Mouse (Mus musculus) brown adipose tissue, adult 24 weeks (tissue): ENCODE measurements around the gene Ccl20. TPM values are rescaled to one million over a fixed set of nuclear protein-coding genes. Genes with fewer than 3 reads are reported as not detected.

ENCODE experiments used
- H3K27ac ChIP-seq: fragments of 200-500 bp; replicated peaks from 2 replicates; pipeline ENCODE4 v1.5.1; 2012; ENCODE audit warnings: low read depth, mild to moderate bottlenecking, low read length
- H3K4me1 ChIP-seq: fragments of 200-500 bp; 2 replicates; pipeline ENCODE4 v1.6.1; 2012; ENCODE audit warnings: low read length, mixed read lengths; ENCODE audit not compliant: control insufficient read depth, insufficient read depth, insufficient read length
- H3K4me3 ChIP-seq: fragments of 200-500 bp; 2 replicates; pipeline ENCODE4 v1.5.1; 2012; ENCODE audit warnings: low read depth, mild to moderate bottlenecking, low read length, moderate library complexity; ENCODE audit not compliant: insufficient read depth
- polyA plus RNA-seq: library from polyadenylated mRNA; stranded (reverse); fragments of >200 nt; gene quantifications from 2 replicates; pipeline ENCODE4 v1.2.4, GENCODE M21; 2012; ENCODE audit not compliant: missing spikeins, insufficient read depth, insufficient read length

The Ccl20 gene
- polyA plus RNA-seq, 1 experiment: not detected

DNA sequence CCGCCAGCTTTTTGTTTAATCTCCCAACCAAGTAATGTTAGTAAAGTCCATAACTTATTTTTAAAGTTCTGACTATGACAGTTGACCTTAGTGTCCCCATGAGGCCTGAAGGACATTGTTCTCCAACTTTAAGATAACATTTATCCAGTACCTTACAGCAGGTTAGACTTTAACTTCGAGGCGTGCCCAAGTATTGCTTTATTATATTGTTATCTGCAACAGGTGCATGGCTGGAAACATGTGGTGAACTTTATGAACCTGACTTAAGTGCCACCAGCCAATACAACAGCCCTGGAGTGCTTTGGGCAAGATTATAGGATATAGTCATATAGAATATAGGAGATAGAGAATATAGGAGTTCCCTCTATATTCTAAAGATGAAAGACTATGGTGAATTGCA is 651 bp downstream of the Ccl20 start:
- Histone ChIP-seq H3K4me1 (no peaks in the 10 kb centered on the region), H3K4me3 (no peak overlapping the region), H3K27ac (no peak overlapping the region)

DNA sequence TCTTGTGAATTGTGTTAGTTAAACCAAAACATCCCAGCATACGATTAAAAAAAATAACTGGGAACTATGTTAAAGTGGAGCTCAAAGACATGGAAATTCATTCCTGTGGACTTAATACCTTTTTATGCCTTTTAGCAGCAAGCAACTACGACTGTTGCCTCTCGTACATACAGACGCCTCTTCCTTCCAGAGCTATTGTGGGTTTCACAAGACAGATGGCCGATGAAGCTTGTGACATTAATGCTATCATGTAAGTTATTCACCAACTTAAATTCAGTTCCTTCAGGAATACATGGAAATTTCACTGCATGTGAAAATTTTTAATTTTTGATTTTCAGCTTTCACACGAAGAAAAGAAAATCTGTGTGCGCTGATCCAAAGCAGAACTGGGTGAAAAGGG is 1.1 kb downstream of the Ccl20 start:
- Histone ChIP-seq H3K4me1 (no peaks in the 10 kb centered on the region), H3K27ac (no peak overlapping the region), H3K4me3 (no peak overlapping the region)

DNA sequence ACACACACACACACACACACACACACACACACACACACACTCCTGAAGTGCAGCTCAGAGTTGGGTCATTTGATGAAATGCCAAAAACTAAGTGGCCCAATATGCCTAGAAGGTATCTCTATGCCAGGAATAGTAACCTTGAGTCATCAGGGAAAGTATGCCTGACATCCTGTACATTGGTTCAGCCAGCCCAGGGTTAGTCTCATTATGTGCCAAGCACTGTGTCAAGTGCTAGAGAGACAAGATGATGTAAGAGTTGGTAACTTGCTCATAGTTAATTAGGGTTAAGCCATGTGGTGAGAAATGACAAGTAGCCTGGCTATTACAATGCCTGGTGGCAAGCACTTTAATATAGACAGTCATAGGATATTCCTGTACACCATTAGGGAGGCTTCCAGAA is 3.3 kb downstream of the Ccl20 start:
- no peak overlapping the region for H3K27ac ChIP-seq
- no peak overlapping the region for H3K4me3 ChIP-seq

DNA sequence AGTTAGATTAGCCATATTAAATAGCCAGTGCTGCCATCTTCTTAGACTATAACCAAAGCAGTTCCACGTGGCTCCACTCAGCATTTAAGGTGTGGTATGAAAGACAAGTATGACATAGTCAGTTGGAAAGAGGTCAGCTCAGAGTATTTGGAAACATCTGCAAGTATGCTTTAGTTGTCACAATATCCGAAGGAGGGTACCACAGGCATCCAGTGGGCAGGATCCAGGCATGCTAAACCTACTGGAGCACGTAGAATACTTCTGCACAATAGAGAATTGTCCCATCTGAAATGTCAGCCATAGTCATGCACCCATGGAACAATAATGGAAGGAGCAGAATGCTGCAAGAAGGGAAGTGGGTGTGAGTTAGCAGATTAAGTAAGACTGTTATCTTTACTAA is 3.7 kb downstream of the Ccl20 start:
- Histone ChIP-seq H3K4me1 (no peaks in the 10 kb centered on the region), H3K27ac (no peak overlapping the region), H3K4me3 (no peak overlapping the region)

More for the DNA sequence above, 3.3 kb downstream of the Ccl20 start:
- no peaks in the 10 kb centered on the region for H3K4me1 ChIP-seq

DNA sequence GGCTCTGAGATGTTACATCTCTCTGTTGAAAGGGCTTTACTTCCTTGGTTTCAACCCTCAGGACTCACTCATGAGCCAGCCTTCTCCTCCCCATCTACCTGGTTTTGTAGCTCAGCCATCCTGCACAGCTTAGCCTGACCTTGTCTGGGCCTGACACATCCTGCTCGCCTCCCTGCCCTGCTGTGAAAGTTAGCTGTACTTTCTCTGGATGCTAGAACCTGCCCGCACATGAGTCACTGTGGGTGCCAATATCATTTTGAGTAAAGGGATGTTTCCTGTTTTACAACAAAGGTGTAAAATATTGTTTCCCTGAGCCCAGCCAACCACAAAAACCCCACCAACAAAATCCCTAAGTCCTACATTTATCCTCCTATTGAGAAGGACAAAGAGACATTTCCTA is 6.6 kb downstream of the Ccl20 start:
- no peaks in the 10 kb centered on the region for H3K4me1 ChIP-seq
- no peak overlapping the region for H3K4me3 ChIP-seq
- H3K27ac ChIP-seq: no peak overlapping the region

DNA sequence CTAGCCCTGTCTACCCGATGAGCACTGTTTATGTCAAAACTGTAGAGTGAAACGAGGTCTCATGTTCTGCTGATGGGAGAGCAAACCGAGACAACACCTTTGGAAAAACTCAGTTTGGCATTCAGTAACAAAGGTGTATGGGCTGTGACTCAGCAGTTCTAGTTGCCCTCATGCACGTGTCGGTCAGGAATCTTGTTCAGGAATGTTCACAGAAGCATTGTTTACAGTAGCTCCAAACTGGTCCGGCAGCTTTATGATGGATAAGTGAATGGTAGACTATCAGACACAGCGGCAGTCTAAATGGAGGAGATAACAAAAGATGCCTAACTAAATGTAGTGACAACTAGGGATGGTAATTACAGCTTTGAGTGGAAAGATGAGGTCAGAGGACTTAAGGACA is 19.3 kb downstream of the Ccl20 start:
- H3K27ac ChIP-seq: no peak overlapping the region
- H3K4me3 ChIP-seq: no peak overlapping the region
- no peaks in the 10 kb centered on the region for H3K4me1 ChIP-seq

DNA sequence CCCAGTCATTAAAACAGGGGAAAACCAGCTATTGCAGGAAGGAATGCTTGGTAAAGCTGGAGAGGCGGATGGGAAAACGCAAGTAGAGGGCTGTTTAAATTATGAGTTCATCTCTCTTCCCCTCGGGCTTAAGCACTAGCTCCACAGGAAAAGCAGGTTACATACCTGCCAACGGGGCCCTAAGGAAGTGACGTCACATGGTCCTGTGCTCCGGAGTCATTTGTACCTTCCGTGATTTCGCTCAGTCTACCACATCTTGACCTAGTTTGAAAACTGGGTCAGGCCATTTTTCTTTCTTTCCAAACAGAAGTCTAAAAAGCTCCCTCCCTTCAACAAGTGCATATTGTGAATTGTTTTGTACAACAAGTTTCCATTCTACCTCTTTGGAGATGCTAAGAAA is 21.3 kb downstream of the Ccl20 start:
- Histone ChIP-seq H3K27ac (no peak overlapping the region), H3K4me3 (no peak overlapping the region), H3K4me1 (no peaks in the 10 kb centered on the region)

DNA sequence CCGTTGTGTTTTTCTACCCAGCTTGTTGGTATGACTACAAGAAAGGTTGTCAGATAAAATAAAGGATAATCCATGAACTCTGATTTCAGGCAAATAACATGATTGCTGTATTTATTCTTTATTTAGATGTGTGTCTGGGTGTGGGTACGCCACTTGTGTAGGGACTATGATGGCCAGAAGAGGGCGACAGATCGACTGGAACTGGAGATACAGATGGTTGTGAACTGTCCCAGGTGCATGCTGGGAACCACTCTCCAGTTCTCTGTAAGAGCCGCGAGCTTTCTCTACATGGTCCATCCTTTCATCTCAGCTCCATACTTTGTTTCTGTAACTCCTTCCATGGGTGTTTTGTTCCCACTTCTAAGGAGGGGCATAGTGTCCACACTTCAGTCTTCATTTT is 22.2 kb downstream of the Ccl20 start:
- Histone ChIP-seq H3K4me3 (no peak overlapping the region), H3K27ac (no peak overlapping the region), H3K4me1 (no peaks in the 10 kb centered on the region)

DNA sequence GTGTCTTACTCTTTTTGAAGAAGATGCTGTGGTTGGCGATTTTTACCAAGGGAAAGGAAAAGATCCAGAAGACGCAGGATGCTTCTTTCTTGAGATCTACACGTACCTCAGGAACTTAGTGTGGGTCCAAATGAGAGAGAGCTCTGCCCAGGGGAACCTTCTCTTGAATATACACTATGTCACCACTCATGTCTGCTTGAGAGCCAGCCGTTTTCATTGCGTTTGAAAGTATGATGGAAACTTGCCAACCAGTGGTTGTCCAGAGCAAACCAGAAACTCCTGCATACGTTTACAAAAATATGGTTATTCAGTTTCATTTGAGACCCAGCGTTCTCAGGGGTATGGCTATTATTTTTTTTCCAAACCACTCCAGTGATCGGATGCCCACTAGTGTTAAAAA is 24.9 kb downstream of the Ccl20 start:
- Histone ChIP-seq H3K4me3 (no peak overlapping the region), H3K4me1 (no peaks in the 10 kb centered on the region), H3K27ac (no peak overlapping the region)

DNA sequence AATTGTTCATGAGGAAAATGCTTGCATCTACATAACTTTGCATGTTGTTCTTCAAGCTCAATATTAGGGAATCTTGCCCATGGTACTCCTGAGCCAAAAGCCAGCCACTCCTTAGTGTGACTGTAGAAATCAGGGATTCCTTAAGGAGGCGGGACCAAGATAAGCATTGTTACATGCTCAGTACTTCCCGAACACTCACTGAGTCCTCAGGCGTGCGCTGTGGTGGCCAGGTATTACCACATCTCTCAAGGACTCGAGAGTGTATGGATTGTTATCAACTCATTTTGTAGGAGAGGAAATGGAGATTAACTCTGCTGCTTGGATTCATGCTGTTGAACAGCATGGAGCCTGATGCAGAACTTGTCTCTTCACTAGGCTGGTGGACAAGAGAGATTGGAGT is 25.5 kb downstream of the Ccl20 start:
- Histone ChIP-seq H3K4me3 (no peak overlapping the region), H3K4me1 (no peaks in the 10 kb centered on the region), H3K27ac (no peak overlapping the region)

DNA sequence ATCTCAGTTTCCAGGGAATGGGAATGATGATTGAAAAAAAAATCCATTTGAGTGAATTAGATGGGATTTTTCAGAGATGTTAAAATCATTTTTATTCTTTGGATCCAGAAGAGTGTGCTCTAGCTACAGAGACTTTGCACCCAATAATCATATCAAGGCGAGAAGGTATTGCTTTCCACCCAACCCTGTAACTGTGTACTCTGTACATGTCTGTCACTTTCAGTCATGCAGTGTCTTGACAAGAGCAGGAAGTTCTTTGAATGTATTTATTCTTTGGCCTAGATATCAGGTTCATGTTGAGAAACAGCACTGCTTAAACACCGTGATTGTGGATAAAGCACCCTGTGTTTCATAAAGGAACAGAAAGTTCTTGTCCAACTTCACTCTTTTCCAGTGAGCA is 30.0 kb downstream of the Ccl20 start:
- Histone ChIP-seq H3K27ac (no peak overlapping the region), H3K4me3 (no peak overlapping the region)

DNA sequence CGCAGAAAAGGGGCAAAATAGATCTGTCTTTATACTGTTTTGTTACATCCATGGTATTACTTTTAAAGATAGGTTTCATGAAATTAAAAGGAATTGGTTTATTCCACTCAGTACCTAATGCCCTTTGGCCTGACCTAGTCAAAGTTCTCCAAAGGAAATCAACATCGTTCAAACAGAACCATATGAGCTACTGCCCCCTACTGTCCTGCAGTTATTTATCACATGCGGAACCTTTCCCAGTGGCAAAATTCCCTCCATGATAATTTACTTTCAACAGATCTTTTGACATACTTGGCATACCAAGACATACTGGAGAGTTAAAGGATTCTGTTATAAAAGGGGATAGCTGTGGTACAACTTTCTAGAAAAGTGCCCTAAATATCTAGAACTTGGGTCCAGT is 33.7 kb downstream of the Ccl20 start:
- Histone ChIP-seq H3K27ac (no peak overlapping the region), H3K4me3 (no peak overlapping the region), H3K4me1 (no peaks in the 10 kb centered on the region)

More for the DNA sequence above, 30.0 kb downstream of the Ccl20 start:
- no peaks in the 10 kb centered on the region for H3K4me1 ChIP-seq

DNA sequence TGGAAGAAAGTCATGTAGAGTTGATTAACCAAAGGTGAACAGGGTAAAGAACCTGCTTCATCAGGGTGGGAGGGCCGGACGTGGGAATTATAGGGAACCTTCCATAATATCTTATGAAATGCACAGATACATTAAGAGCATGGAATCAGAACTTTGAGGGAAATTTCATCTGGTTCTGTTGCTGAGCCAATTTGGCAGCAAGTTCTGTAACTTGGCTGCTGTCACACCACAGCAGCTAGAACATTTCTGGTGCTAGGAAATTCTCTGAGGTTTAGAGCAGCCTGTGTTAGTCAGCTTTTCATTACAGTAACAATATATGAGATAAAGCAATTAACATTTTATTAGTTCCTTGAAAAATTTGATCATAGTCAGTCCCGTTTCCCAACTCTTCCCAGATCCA is 36.4 kb downstream of the Ccl20 start:
- H3K4me3 ChIP-seq: no peak overlapping the region
- H3K4me1 ChIP-seq: no peaks in the 10 kb centered on the region
- no peak overlapping the region for H3K27ac ChIP-seq

DNA sequence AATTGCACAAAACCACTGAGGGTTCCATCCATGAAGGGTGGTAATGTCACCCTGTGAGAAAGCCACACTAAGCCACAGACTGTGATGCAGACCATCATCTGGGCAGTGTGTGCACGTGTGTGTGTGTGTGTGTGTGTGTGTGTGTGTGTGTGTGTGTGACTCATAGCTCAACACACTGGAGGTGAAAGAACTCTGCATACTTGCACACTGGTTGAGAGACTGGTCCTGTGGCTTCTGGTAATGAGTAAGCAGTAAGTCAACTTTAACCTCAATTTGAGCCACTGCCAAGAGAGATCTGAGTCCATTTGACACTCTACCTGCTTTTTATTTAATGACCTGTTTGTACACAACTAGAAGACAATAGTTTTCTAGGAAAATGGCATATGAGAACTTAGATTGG is 40.3 kb downstream of the Ccl20 start:
- Histone ChIP-seq H3K27ac (no peak overlapping the region), H3K4me3 (no peak overlapping the region), H3K4me1 (no peaks in the 10 kb centered on the region)

DNA sequence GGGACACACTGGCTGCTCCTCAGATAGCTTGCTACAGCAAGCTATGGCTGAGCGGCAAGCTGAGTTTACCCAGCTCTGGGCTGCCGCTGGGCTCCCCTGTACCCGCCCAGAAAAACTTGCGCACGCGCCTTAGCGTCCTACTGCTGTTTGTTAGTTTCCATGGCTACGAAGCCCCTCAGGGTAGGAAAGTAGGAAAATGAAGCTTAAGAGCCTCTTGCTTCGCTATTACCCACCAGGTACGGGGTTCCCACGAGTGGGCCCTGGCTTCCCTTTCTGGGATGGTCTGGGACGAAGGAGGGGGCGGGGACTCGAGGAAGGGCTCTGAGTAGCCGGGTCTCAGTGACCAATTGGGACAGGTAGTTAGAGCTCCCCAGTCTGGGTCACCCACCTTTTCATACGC is 43.0 kb downstream of the Ccl20 start, which contains the start of gene Daw1:
Daw1 (plus strand) TSS at position 150 of the 400 bp plus-strand sequence.
- no peak within 1 kb of the TSS for H3K27ac ChIP-seq
- H3K4me1 ChIP-seq: no peaks in the 10 kb centered on the region
- H3K4me3 ChIP-seq: peak within 1 kb of the TSS; percentile 64

DNA sequence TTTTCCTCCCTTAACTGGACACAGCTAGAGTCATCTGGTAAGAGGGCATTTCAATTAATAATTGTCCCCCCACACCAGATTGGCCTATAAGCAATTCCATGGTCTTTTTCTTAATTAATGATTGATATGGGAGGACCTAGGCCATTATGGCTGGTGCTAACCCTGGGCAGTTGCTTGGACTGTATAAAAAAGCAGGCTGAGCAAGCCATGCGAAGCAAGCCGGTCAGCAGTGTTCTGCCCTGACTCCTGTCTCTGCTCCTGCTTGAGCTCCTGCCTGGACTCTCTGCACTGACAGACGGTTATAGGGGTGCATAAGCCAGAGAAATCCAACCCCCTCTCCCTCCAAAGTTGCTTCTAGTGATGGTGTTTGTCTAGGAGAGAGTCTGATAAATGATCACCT is 45.1 kb downstream of the Ccl20 start:
- no peak overlapping the region for H3K27ac ChIP-seq
- H3K4me3 ChIP-seq: no peak overlapping the region
- no peaks in the 10 kb centered on the region for H3K4me1 ChIP-seq

DNA sequence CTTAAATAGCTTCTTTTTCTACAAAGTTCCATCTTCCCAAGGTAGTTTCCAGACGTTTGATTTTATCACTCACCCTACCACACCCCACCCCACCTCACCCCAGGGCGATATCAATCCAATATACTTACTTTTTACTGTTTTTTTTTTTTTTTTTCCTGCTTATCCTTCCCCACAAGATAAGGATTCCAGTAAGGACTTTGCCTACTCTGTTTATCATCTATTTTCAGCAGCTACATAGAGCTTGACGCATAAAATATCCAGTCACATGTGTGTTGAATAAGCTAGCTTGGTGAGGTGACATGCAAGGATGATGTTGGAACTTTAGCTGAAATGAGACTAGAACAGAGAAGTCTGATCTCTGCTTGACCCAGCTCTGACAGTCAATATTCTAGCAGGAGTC is 47.5 kb downstream of the Ccl20 start:
- Histone ChIP-seq H3K4me3 (no peak overlapping the region), H3K4me1 (no peaks in the 10 kb centered on the region), H3K27ac (no peak overlapping the region)
